Mouse (Mus musculus) mouse embryonic stem cell (cell line): Measurements from ENCODE around the gene Nova1.

Source experiments
- in situ Hi-C, 2 experiments: fragments of 300-500 bp; cut with MboI; formaldehyde crosslinking; loops; 1 replicate in 1 of 2; 3 replicates in 1 of 2; pipeline ENCODE4 v1.14.3; 2019 to 2020; ENCODE audit warnings: low sequenced_read_pairs in 2 of 2, low pct_unique_long_range_greater_than_20kb in 1 of 2, mixed read lengths in 1 of 2; ENCODE audit not compliant: unreplicated experiment in 1 of 2

Gene Nova1

DNA sequence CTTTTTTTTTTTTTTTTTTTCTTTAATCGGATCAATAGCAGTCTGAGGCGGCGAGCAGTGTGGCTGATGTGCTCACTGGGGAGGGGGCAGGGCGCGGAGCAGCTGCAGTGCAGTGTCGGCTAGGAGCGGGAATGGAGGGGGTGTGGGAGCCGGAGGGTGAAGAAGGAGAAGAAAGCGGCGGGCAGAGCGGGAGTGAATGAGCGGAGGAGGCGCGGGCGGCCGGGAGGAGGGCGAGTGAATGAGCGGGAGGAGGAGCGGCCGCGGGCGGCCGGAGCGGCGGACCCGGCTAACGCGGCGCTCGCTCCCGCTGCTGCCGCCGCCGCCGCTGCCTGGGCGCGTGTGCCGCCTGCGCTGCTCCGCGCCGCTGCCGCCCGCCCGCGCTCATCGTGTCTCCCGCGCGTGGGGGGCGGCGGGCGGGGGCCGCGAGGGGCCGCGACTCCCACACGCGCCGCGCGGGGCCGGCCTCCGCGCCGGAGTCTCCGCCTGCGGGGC is at the start of gene Nova1:
Nova1 (minus strand) TSS at position 74 of the 492 bp plus-strand sequence.
- in situ Hi-C loops: no loop called here

DNA sequence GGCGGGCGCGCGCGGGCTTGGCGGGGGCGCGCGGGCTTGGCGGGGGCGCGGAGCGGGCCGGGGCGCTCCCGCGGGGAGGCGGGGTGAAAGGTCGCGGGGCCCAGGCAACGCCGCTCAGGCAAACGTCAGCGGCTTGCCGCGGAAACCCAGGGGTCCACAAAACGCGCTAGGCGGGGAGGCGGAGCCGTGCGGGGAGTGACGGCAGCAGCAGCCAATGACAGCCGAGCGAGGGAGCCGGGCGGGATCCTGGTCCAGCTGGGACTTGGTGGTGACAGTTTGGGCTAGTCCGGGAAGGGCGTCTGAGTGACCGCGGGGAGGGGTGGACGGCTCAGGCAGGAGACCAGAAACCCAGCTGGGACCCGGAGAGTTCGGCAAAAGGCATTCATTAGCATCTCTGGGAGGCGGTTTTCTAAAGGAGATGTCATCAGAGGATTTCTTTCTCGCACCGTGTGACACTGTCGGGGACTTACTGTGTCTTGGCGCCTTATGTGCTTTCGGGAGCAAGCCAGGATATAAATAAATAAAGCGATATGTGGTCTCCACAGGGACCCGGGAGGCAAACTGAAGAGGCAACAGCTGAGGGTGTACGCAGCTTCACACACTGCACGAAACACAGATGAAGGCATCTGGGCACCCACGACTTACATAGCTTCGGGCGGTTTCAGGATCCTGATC is 756 bp upstream of the Nova1 start:
- in situ Hi-C loops: no loop called here

- in situ Hi-C loops: no loop called here
Observed at GRCm38 (mm10) chr12:46818021-46818855, 491 bp downstream of the Nova1 start.

DNA sequence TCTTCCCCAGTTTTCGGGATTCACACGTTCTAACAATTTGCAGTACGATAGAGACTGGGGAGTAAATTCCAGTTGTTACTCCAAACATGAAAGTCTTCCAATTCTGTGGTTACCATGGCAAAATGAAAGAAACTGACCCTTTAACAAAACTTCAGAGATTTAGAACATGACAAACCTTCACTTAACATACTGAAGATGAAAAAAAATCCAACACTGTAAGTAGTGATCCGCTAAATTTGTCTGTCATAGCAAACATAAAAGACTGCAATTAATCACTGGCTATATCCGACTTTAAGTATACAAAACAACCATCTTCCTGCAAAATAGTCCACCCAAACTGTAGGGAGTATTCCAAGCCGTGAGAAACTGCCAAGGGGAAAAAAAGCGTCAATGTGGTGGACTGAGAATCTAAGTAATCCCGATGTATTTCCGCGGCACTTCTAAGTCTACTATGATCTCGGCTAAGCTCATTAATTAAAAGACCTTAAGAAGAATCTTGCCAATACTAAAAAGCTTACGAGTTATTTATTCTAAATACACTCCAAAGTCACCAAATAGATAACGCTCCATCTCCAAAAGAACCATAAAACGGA is 1.4 kb downstream of the Nova1 start:
- in situ Hi-C loops: no loop called here

GRCm38 (mm10) chr12:46816291-46816690 is 2.4 kb downstream of the Nova1 start:
- in situ Hi-C loops: no loop called here

GRCm38 (mm10) chr12:46815697-46816096 is 3.0 kb downstream of the Nova1 start:
- in situ Hi-C loops: no loop called here

DNA sequence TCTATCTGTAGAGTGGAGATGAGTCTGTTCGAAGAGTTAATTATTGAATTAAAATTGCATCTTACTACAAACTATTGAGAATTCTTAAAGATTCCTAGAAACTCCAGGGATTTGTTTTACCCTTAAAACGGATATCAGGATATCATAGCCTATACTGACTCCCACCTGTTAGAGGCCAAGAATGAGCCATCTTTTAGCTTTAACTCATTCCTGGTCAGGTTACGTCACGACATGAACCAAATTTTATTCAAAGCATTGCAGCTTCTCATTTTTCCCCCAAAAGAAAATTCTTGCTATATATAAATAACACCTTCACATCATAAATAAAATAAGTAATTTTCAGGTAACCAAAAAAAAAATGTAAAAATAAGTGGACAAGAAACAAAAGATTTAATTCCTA is 3.9 kb downstream of the Nova1 start:
- in situ Hi-C loops: no loop called here

- in situ Hi-C loops: no loop called here
Observed at GRCm38 (mm10) chr12:46801311-46801710, 17.4 kb downstream of the Nova1 start.

DNA sequence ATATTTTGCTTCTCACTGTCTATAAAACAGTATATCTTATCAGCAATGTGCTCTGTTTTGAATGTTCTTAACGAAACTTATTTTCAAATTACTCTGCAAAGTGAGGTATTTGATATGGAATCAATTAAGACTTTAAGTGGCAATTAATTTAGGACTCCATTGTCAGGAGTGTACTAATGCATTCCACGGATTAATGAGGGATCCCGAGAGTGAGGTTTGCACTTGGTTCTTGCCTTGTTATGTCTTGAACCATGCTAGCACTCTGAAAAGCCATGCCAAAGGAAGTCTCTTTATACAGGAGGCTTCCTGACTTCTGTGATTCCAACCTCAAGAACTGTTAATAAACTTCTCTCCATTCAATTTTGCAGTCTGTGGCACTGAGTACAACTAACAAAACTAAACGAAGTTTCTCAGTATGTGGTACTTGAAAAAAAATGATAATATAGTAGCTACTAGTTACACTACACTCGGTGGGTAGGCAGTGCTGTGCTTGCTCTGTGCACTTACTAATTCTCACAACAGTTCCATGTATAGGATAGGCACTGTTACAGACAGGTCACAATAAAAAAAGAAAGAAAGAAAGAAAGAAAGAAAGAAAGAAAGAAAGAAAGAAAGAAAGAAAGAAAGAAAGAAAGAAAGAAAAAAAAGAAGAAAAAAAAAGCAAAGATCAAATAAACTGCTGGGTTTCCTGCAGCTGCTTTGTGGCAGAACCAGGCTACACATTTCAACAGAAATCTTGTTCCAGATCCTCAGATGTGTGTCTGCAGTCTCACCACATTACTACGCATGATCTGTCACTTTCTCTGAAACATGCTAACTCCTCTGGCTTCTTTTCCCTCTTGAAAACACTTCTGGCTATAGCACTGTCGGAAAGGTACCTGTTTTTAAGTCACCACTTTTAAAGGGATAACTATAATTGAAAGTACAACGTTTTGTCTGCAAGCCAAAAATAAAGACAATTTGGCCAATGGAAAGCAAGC is 36.1 kb downstream of the Nova1 start:
- in situ Hi-C loops: no loop called here

GRCm38 (mm10) chr12:46781481-46781880 is 37.2 kb downstream of the Nova1 start:
- in situ Hi-C loops: no loop called here

DNA sequence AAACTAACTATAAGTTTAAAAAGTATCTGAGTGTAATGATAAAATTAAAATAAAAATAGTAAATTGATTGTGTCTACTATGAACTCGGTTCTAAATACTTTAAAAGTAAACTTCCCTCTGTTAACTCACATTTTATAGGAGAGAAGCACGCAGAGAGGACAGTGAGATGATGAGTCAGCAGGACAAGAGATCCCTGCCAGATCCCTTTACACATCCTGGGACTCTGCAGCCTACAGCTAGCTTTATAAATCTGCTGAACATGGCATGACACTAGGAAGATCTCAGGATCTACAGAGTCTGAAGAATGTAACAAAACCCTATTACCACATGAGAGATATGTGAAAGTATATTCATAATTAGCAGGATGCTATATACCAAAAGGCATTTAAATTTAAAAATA is 37.7 kb downstream of the Nova1 start:
- in situ Hi-C loops: no loop called here

DNA sequence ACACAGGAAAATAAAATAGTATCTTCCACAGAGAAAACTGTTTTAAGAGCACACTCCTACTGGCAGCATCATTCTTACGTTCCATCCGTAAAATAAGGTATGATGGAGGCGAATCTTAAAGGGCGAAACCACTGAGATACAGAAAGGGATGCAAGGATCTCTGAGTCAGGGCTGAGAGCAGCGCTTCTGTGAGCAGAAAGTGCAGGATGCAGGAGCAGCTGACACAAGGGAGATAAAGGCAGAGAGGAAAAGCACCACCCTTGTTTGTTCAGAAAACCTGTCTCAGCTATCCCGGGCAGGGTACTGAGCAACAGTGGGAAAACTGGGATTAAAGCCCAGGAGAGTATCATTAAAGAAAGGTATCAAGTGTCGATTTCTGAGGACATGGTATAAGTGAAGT is 59.3 kb downstream of the Nova1 start:
- in situ Hi-C loops: no loop called here

GRCm38 (mm10) chr12:46754325-46754848 is 64.3 kb downstream of the Nova1 start:
- in situ Hi-C loops: no loop called here

DNA sequence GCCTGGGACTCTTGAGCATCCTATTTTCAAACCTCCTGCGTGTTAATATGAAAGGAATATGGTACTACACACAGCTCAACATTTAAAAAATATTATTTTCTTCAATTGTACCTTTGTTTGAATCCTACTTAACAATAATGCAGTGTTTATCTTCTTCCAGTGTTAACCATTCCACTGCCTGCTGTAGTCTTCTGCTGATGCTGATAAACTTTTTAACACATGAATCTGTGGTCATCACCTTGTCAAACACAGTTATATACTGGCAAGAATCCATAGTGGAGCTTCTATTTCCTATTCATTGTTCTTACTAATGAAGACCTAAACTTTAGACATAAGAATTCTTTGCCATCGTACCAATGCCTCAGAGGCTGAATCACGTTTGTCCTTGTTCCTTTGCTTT is 65.6 kb downstream of the Nova1 start:
- in situ Hi-C loops: no loop called here

DNA sequence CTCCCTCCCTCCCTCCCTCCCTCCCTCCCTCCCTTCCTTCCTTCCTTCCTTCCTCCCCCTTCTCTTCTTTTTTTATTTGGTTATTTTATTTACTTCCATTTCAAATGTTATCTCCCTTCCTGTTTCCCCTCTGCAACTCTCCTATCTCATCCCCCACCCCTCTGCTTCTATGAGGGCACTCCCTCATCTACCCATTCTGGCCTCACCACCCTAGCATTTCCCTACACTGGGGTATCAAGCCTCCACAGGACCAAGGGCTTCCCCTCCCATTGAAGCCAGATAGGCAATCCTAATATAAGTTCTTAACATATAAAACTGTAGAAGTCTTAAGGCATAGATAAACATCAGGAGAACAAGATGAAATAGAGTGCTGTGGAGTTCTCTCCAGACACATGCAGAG is 85.5 kb downstream of the Nova1 start:
- in situ Hi-C loops: no loop called here

DNA sequence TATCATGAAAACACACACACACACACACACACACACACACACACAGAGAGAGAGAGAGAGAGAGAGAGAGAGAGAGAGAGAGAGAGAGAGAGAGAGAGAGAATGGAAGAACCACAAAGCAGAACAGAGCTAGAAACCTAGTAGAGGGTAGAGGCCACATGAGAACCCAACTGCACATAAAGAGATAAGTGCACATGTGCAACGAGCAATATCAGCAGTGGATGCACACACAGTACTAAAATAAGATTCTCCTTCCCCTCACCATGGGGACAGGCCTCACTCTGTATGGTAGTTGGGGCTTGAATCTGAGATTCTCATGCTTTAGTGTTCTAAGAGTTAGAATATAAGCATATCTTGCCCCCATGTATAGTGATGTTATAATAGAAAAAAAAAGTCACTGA is 86.8 kb downstream of the Nova1 start:
- in situ Hi-C loops: no loop called here

DNA sequence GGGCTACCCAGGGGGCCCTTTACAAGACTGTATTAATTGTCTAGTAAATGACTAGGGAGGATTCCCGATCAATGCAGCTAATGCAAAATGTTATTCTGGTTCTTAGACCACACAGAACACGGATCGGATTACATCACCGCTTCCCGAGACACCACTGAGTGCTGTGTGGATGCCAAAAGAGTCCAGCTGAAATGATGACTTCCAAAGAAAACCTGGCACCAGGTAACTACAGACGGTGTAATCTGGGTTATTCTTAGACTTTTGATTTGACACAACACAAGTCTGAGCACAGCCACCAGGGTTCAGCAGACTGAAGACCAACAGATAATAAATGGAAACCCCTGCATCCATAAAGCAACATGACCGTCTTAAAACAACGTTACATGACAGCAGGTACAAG is 96.8 kb downstream of the Nova1 start:
- in situ Hi-C loops: no loop called here

- in situ Hi-C loops: no loop called here
Observed at GRCm38 (mm10) chr12:46719076-46719475, 99.7 kb downstream of the Nova1 start.
